Mouse (Mus musculus): ENCODE measurements around the gene Opcml.

GRCm38 (mm10) chr9:27814161-27814560 lies 23.6 kb downstream of the Opcml start:
- no peak for TF ChIP-seq HCFC1 (IDR thresholded peaks at IDR 0.05; ENCODE audit: borderline replicate concordance, insufficient read depth, low read length)
- no peak for TF ChIP-seq CHD2 (IDR thresholded peaks at IDR 0.05; ENCODE audit: low read depth, low read length)
- TF ChIP-seq ZC3H11A (IDR thresholded peaks at IDR 0.05; ENCODE audit: borderline replicate concordance, low read depth, low read length) = no peak
- no peak for TF ChIP-seq ZNF384 (IDR thresholded peaks at IDR 0.05; ENCODE audit: low read depth, low read length)
